Mouse (Mus musculus) adrenal gland, postnatal 36 days (tissue): ENCODE data around the gene Gtf2e1. TPM values are rescaled to one million over a fixed set of nuclear protein-coding genes. Genes with fewer than 3 reads are reported as not detected.
A peak's percentile ranks its signal among the peaks of the same experiment; 100 is the strongest.

Experiments
- DNase-seq, 2 experiments: peaks; one replicate each; pipeline ENCODE4 v3.0.0; 2021; ENCODE audit warnings: mixed read lengths in 1 of 2
- total RNA-seq, 2 experiments: library from RNA; stranded (reverse); gene quantifications; 2 replicates each; pipeline ENCODE4 v1.2.3; 2021

Gene Gtf2e1
- total RNA-seq, 2 experiments from 2014 or later = 14.8 to 15.9 TPM

- DNase-seq = no peak
Measured at GRCm38 (mm10) chr16:37478311-37479291, 61.0 kb downstream of the Gtf2e1 start.

- DNase-seq = peak; percentile 35 to 47
Measured at GRCm38 (mm10) chr16:37472620-37473312, 66.8 kb downstream of the Gtf2e1 start.

- DNase-seq = no peak
Measured at GRCm38 (mm10) chr16:37469595-37469994, 70.0 kb downstream of the Gtf2e1 start.

GRCm38 (mm10) chr16:37463981-37464380 is 75.6 kb downstream of the Gtf2e1 start:
- peak in 1 of 2 experiments; percentile 30 for DNase-seq

DNA sequence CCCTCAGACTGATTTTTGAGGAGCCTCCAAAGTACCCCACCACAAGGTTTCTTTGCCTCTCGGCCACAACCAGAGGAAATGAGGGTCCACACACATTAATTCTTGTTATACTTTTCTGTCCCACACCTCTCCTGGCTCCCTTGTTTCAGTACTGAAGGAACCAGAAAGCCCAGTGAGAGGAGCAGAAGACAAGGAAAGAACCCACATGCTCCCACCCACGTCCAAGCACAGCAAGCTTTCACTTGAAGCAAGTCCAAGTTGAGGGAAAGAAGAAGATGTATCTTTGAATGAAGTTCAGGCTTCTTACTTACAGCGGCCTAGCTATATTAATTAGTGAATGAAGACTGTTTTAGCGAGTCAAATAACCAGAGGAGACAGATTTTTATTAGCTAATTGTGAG is 76.7 kb downstream of the Gtf2e1 start:
- DNase-seq = no peak

- DNase-seq = no peak
Measured at GRCm38 (mm10) chr16:37461601-37462000, 78.0 kb downstream of the Gtf2e1 start.

Other genes starting within 250 kb of the Gtf2e1 start
- gene Stxbp5l, start 154.8 kb downstream of the Gtf2e1 start, total RNA-seq = 1 to 10 TPM; 2.5 to 2.6 TPM
- gene Rabl3, start 96 bp upstream of the Gtf2e1 start, total RNA-seq = 1 to 10 TPM; 8.4 to 9.3 TPM
- 1 to 10 TPM in 1 of 2 experiments, not detected in 1; 1.1 TPM for gene Hgd, start 40.4 kb upstream of the Gtf2e1 start, total RNA-seq
- gene Ndufb4, start 114.7 kb upstream of the Gtf2e1 start, total RNA-seq = 100 to 1,000 TPM; 127 to 152 TPM
- gene Fstl1, start 237.1 kb upstream of the Gtf2e1 start, total RNA-seq = 10 to 100 TPM; 59.3 to 87.0 TPM